Mouse (Mus musculus) spleen, adult 18-20 months (tissue): ENCODE measurements around the gene Glb1l.
A peak's percentile ranks its signal among the peaks of the same experiment; 100 is the strongest.

Experiments used
- DNase-seq, 2 experiments: peaks; one replicate each; pipeline ENCODE4 v3.0.0; 2022; ENCODE audit warnings: mixed read lengths in 2 of 2

Glb1l gene

DNA sequence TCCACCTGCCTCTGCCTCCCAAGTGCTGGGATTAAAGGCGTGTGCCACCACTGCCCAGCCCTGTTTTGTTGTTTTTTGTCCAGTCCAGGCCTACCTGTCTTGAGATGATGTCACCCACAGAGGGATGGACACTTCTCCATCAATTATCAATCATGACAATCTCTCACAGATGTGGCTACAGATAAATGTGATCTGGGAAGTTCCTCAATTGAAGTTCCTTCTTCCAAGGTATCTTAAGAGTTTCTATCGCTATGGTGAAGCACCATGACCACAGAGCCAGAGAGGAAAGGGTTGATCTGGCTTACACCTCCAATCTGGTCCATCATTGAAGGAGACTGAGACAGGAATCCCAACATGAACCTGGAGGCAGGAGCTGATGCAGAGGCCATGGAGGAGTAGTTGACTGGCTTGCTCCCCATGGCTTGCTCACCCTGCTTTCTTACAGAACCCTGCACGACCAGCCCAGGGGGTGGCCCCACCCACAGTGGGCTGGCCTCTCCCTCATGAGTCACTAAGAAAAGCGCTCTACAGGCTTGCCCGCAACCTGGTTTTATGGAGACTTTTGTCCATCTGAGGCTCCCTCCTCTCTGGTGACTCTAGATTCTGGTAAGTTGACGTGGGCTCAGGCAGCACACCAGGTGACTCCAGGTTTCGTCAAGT, 19.9 kb upstream of the Glb1l start:
- DNase-seq = no peak

DNA sequence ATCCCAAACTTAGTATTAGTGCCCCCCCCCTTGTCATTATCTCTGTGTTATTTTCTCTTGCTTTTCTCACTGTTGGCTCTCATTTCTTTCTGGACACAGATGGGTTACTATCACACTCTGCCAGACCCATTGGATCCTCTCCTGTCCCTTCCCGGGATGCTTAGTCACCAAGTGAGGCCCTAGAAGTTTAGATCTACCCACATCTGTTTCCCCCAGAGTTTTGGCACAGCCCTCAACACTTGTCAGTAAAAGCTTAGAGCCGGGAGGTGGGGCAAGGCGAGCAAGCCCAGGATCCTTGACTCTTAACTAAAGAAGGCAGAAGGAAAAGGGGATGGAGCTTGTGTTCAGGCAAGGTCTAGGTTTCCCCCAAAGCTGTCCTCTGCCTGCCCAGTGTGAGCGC, 18.5 kb upstream of the Glb1l start:
- DNase-seq = no peak

DNA sequence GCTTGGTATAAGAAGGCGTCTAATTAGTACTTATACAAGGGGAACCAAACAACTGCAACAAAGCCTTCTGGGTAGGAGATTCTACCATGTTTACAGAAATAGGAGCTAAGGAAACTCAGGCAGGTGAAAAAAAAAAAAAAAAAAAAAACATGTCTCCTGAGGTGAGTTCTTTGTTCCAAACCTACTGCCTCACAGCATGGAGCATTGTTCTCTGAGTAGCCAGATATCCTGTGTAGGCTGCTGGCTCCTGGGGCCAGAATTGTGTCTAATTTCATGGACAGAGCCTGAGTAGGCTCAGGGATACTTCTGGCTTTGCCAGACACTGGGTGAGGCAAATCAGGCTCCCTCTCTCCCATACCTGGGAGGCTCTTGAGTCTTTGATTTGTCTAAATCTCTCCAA, 17.0 kb upstream of the Glb1l start:
- no peak for DNase-seq

DNA sequence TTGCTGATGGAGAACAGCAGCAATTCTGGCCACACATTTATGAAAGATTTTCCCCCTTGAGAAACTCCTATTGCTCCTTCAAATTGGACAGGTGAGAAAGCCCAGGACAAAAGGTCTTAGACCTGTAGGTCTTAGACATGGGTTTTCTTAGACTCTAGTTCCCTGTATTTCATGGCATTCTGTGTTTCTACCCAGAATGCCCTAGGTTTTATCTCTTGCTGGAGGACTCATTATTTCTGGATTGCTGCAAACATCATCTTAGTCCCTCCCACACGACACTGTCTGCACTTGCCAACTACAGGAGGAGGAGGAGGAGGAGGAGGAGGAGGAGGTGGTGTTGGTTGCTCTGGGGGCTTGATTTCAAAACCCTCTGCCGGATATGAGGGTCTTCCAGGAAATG, 15.5 kb upstream of the Glb1l start:
- DNase-seq = no peak

DNA sequence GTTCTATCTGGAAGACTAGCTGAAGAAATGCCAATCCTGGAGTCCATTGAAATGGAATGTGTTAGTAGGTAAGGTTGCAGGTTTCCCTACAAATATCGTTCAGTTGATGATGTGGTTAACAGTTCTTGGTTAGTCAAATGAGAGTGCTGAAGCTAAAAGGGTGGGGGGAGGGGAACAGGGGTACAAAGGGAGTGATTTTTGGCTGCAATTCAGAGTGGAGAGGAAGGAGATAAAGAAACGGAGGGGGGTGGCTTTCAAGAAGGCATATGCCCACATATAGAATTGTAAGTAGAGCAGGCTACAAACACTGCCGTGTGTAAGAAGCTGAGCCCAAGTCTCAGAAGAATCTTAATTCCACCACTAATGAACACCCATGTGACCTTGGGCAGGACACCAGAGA, 14.9 kb upstream of the Glb1l start:
- DNase-seq = no peak

DNA sequence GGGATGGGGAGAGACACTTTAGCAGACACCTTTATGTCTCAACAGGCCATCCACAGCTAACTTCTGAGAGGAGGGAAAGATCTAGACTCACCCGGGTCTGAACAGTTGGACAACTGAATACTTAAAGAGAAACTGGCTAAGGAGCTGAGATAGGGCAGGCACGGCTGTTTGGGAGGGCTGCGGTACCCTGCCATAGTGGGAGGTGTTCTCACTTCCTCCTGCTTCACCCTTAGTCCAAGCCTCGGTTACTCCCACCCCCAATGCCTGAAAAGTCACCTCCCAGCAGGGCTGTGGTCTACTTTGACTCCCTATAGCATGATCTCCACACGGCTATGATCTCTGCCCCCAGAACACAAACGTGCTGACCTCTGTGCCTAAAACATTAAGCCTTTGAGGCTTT, 12.9 kb upstream of the Glb1l start:
- no peak for DNase-seq

DNA sequence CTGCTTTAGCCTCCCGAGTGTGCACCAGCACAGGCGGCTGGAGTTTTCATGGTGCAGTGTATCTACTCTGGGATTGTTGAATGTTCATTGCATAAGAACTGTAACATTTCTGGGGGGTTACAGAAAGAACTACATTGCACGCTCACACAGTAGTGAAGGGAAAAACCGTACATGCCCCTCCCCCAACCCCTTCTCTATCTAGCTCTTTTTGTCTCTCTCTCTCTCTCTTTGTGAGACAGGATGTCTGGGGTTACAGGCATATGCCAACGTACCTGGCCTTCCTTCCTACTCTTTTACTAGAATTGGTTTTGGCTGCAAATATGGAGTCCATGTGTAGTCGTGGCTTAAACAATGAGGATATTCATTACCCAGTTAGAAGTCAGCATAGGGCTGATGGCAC, 12.3 kb upstream of the Glb1l start:
- DNase-seq = no peak

DNA sequence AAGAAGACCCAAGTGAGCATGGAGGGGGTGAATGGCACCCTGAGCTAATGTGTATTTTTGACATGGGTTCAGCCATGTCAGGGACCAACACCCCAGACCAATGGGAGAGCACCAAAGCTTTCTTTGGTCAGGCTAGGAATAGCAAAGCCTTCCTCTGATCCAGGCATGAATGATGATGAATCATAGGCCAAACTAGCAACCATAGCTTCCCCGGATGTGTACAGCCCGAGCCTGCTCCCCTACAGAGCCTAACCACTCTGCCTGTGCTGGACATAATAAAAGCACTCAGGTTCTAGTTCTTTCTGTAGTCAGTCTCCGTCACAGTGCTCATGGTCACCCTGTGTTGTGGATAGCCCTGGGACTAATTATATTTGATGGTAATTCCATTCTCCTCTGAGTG, 10.9 kb upstream of the Glb1l start:
- DNase-seq = no peak

DNA sequence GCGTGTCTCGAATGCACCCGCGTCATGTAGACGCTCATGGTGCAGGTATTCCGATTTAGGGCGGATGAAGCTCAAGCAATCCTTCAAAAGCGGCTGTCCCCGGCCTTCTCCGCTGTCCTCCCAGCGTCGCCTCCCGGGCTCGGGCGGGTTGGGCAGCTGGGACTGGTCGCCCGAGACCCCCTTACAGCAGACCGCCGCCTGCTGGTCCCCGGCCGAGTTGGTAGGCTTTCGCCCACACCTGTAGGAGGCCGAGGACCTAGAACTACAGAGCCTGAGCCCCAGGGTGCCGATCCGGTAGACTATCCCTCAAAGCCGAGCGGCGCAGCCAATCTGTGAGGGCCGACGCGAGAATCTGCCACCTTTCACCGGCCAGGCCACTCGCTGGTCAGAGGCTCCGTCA, 8.9 kb upstream of the Glb1l start, which contains the start of gene Tuba4a:
Tuba4a (minus strand) TSS at position 335 of the 400 bp plus-strand sequence.
- no peak for DNase-seq

DNA sequence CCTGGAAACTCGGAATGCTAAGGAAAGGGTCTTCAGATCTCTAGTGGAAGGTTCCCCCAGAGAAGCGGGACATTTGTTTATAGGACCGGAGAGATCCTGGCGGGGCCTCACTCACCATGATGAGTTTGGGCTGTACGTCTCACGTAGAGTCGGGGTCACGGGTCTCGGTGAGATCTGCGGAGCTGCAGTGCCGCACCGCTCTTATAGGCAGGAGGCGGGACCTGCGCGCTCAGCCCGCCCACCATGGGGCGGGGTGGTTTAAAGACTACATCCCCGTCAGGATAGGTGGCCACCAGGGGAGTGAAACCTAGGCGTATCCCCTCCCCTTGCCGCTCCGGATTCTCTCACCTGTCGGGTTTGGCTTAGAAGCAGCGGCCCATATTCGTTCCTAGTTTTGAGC, 8.5 kb upstream of the Glb1l start:
- DNase-seq = peak; percentile 93 to 98

DNA sequence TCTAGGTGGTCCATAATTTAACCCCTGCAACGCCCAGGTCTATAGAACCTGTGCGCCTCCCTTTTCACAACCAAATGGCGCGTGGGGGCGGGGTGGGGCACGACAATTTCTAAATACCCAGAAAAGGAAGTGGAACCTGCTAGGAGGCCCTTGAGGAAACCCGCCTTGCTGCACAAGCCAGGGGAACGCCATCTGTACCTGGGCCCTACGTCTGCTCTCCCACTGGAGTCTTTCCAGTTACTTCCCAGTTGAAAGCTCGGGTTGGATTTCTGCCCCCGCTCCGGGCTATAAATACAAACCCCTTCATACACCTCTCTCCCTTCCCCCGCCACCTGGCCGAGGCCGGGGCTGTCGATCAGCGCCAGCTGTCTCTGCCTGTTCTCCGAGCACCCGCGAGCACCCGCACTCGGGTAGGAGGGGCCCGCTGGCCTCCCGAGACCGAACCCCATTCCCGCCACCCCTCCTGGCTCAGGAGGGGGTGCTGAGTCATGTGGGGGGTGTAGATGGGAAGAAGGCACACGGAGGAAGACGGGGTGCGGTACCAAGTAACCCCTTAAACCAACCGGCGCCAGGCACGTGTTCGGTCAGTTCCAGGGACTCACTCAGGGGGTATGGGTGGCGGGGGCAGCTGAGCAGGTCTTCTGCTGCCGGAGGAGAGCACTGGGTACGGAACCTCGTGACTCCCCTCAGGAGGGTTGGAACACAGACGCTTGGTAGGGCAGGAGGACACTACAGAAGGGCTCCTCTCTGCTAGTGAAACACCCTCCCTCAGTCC, 7.8 kb upstream of the Glb1l start:
- peak; percentile 56 to 72 for DNase-seq

DNA sequence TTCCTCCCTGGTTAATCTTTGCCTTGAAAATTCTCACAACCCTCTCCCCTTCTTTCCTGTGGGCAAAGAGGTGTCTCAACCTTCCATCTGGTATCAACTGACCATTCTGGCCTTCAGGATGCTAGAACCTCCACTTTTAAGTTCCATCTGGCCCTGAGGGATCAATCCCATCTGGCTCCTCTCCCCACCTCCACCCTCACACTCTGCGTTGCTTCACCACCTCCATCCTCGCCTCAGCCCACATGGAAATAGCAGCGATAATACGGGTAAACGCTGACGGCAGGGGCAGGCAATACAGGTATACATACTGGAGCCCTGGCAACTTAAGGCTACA, 7.2 kb upstream of the Glb1l start:
- DNase-seq = no peak

DNA sequence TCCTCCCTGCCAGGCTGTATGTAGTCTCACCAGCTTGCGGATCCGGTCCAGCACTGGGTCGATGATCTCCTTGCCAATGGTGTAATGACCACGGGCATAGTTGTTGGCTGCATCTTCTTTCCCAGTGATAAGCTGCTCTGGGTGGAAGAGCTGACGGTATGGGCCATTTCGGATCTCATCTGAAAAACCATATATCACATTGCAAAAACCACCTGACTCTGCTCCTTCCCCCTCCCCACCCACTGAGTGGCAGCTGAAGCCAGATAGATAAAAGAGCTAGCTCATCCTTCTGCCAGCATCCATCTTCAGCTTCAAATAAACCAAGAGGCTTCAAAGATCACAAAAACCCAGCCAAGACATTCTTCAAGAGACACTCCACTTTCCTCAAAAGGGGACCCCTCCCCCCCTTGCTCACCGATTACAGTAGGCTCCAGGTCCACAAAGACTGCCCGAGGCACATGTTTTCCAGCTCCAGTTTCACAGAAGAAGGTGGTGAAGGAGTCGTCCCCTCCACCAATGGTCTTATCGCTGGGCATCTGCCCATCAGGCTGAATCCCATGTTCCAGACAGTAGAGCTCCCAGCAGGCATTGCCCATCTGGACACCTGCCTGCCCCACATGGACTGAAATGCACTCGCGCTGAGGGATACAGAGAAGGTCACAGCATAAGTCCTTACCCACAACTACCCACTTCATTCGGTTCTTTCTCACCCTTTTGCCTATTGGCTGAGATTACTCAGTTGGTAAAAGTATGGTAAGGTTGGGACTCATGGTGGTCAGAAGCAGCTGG, 6.4 kb upstream of the Glb1l start:
- no peak for DNase-seq

DNA sequence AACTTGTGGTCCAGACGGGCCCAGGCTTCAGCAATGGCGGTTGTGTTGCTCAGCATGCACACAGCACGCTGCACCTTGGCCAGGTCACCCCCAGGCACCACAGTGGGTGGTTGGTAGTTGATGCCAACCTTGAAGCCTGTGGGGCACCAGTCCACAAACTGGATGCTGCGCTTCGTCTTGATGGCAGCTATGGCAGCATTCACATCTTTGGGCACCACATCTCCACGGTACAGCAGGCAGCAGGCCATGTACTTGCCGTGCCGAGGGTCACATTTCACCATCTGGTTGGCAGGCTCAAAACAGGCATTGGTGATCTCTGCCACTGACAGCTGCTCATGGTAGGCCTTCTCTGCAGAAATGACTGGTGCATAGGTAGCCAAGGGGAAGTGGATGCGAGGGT, 5.2 kb upstream of the Glb1l start:
- no peak for DNase-seq

DNA sequence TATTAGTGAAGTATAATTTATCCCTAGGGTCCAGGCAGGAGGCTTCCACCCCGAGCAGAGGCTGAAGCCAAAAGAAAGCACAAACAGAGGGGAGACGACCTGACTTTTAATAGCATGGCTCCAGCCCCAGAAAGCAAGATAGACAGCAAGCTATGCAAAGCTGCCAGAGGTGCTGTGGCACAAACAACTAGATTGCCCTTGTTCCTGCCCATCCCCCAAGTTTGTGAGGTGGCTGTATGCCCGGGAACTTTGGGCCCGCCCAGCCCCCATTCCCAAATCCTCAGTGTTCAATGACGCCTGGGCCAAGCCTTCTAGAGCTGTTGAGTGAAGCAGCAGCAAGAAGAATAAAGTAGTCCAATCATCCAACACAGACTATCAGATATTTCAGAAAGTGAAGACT, 4.3 kb upstream of the Glb1l start:
- DNase-seq = no peak

DNA sequence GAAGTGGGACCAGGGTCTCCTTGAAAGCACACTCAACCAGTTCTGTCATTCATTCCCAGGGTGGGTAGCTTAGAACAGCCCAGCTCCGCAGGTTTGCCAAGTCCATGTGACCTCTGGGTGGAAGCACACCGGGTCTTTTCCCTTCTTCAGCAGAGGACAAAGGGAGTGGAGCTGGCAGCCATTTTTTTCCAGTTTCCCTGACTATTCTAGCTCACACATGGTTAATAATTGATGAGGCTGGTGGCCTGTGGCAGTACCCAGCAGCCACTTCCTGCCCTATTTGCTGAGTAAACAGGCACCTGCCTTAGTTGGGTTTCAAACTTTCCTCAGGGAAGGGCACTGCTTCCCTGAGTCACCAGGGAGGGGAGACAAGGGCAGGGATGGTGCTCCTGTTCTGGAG, 3.8 kb upstream of the Glb1l start:
- no peak for DNase-seq

DNA sequence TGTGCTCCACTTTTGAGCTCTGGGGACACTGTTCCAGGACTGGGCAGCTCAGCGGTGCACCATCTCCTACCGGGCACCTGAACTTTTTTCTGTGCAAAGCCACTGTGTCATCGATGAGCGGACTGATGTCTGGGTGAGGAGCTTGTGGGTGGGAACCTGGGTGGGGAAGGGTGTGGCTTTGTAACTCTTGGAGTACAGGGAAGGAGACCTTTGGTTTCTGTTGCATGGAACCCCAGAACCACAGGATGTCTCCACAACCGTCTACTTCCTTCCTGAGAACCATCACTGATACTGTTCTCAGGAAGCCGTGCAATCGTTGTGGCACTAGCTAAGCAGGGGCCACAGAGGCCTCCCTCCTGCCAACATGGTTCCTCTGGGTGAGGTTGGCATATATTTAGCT, 2.5 kb upstream of the Glb1l start:
- no peak for DNase-seq

DNA sequence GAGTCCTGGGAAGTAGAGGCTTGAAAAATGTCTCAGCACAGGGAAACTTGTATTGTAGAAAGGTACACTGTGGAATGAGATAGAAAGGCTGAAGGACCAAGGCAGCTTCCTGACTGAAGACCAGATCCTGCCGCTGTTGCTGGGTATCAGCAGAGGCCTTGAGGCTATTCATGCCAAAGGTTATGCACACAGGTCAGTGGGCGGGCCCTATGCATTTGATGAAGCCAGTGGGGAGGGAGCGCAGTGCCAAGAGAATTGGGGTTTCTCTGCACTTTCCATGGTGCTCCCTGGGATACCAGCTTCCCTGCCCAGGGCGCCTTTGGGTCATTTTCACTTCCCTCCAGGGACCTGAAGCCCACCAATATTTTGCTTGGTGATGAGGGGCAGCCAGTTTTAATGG, 1.9 kb upstream of the Glb1l start:
- DNase-seq = no peak

DNA sequence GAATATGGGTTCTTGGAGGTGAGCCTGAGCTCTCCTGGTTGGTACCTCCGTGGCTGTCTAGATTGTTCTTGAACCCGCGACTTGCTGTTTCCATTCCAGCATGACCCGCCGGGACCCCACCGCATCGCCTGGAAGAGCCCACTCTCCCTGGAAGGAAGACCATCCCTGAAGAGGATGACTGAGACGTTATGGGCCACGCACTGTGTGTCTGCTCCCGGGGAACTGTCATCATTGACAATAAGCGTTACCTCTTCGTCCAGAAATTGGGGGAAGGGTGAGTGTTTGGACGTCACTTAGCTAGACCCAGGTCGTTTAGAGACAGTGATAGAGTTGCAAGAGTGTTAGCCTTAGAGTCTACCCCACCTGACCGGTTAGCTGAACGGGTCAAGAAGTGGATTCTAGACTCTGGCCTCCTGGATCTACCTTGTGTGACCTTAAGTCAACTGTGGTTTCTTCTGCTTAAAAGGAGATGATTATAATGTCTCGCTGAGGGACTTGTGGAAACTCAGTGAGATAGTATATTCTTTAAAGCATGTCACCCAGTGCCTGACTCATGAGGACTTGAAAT, 612 bp upstream of the Glb1l start:
- DNase-seq = no peak

DNA sequence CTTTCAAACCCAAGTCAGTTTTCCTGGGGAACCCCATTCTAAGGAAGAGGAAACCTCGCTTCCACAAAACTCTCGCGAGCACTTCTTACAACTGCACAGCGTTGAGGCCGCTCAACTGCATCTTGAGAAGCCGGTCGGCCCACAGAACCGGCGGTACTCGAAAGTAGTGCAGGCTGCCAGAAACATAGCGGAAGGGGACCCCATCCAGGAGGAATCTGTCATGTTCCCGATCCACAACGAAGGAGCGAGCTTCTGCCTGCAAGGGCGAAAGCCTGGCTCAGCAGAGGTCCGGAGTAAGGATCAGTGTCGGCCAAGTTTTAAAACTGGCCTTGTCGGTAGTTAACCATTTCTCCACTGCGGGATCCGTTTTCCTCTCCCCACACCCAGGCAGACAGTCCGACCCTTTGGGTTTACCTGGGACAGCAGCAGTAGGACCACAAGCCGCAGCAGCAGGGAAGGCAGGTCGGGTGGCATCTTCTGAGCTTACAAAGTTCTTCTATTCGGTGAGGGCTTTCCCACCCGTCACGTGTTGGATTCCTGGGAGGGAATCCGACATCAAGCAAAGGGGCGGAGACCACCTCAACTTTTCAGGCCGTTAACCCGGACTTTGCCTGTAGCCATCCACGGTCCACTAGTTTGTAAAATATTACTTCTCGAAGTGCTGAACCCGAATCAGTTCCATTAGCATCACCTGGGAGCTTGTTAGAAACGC, 1.5 kb downstream of the Glb1l start:
- DNase-seq = no peak

DNA sequence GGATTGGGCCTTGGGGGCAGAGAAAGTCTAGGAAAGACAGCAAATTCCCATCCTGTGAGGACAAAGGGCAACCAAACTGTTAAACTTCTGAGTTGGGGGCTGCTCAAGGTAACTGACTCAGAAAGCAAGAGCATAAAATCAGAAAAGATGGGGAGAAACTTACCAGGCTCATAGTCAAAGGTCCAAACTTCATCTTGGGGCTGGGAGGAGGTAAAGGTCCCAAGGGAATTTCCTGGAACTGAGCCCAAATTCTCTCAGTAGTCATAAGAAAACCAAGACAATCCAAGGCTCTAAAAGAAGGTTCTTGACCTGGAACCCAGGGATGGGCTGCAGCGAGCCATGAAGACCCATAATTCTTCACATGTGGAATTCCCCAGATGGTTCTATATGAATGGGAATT, 9.4 kb downstream of the Glb1l start:
- no peak for DNase-seq

DNA sequence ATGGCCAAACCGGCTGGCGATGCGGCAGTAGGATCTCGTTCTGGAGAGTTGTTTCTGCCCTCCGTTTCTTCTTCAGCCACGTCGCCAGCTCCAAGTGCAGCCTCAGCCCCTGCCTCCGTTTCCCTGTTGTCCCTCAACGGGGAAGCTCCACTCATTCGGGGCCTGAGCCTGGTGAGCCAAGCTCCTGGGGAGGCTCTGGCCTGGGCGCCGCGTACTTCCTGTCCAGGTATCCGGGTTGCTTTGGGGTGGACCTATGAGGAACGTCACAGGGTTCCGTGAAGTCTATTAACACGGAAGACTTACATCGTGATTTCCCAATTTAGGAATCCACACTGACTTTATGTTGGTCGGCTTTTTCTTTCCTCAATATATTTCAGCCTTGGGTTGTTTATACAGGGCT, 18.2 kb downstream of the Glb1l start:
- DNase-seq = peak in 1 of 2 experiments; percentile 35
